Mouse (Mus musculus): ENCODE measurements at regions not wholly inside any gene's neighbourhood (a gene's known extent, or its start where the extent isn't known, plus 50 kb on each side); places are given as distances from the start of the nearest gene placed in this dataset.

DNA sequence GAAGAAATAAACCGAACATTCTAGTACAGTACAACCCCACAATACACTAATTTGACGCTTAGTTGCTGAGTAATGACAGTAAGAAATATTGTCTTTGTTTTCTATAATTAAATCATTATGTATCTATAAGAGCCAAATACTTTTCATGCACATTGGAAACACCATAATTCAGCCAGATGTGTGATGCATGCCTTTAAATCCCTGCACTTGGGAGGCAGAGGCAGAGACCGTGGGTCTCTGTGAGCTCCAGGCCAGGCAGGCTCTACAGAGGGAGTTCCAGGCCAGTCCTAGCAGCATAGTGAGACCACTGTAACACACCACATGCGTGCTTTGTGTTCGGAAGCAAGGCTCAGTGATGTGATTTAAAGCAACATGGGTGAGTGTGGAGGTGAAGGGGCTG lies 208.2 kb downstream of the Uaca start:
- Histone ChIP-seq H3K9me3 (ENCODE audit: control insufficient read depth, low read length) (no peaks in the 10 kb centered on the region), H3K4me1 (replicated peaks; ENCODE audit: control insufficient read depth, insufficient read depth, low read length) (0 out of 2 replicates have a peak, but pooled peaks cover 4% of the 10 kb centered on the region), H3K9ac (ENCODE audit: low read length) (no peak overlapping the region), H3K36me3 (ENCODE audit: control insufficient read depth, insufficient read depth, low read length) (no peaks in the 10 kb centered on the region), H3K4me3 (ENCODE audit: low read depth, low read length) (no peak overlapping the region), H3K27me3 (replicated peaks; ENCODE audit: control insufficient read depth, insufficient read depth, low read length) (no peaks in the 10 kb centered on the region), H3K27ac (ENCODE audit: low read depth) (no peak overlapping the region), H3K4me2 (ENCODE audit: low read length) (no peak overlapping the region)
- ATAC-seq (replicated peaks; ENCODE audit: low FRiP score, low TSS enrichment, low read depth) (no peak), DNase-seq (ENCODE audit: low spot score) (no peak)
- WGBS, result 79% methylated on average over 5 of the region's 5 CpGs

DNA sequence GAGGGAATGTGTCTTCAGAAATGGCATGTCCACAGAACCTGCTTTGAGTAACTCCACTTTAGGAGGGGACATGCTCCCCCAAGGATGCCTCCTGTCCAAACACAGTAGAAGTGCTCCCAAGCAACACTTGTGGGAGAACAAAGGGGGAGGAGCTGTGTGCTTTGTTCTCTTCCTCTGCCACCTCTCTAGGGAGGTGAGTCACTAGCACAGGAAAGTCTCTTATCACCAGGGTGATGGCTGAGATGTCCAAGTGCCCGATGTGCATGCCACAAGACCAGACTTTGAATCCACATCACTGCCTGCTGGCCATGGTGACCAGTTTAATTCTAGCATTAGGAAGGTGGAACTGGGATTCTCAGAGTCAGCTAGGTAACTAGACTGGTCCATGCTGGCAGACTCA lies 214.1 kb downstream of the Uaca start:
- no peak for ATAC-seq (replicated peaks; ENCODE audit: low FRiP score, low TSS enrichment, low read depth)
- Histone ChIP-seq H3K27ac (ENCODE audit: low read depth) (no peak overlapping the region), H3K36me3 (ENCODE audit: control insufficient read depth, insufficient read depth, low read length) (no peaks in the 10 kb centered on the region), H3K4me3 (ENCODE audit: low read depth, low read length) (no peak overlapping the region), H3K4me1 (replicated peaks; ENCODE audit: control insufficient read depth, insufficient read depth, low read length) (no peaks in the 10 kb centered on the region), H3K27me3 (replicated peaks; ENCODE audit: control insufficient read depth, insufficient read depth, low read length) (no peaks in the 10 kb centered on the region), H3K9ac (ENCODE audit: low read length) (no peak overlapping the region), H3K4me2 (ENCODE audit: low read length) (no peak overlapping the region), H3K9me3 (ENCODE audit: control insufficient read depth, low read length) (peaks cover 5% of the 10 kb centered on the region; the same call in 1 of the 2 replicates)
- WGBS, result 82% methylated on average over 1 of the region's 1 CpGs
- no peak for DNase-seq (ENCODE audit: low spot score)

DNA sequence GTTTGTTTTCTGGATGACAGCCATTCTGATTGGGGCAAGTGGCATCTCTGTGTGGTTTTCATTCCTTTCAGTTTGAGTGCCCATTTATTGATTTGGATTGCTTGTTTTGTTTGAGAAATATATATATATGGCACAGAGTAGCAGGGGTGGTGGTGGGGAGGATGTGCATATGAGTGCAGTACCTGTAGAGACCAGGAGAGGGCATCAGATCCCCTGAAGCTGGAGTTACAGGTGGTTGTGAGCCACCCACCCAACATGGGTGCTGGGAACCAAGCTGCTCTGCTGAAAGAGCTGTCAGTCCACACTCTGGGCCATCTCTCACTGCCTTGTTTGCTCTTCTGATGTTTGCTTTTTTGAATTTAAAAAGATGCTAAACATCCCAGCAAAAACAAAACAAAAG lies 216.7 kb downstream of the Uaca start:
- ATAC-seq (replicated peaks; ENCODE audit: low FRiP score, low TSS enrichment, low read depth) (no peak), DNase-seq (ENCODE audit: low spot score) (no peak)
- no peaks in the 10 kb centered on the region for H3K36me3 ChIP-seq (ENCODE audit: control insufficient read depth, insufficient read depth, low read length)
- no peak overlapping the region for H3K9ac ChIP-seq (ENCODE audit: low read length)
- H3K9me3 ChIP-seq (ENCODE audit: control insufficient read depth, low read length), result peaks cover 5% of the 10 kb centered on the region; the same call in 1 of the 2 replicates
- H3K4me1 ChIP-seq (replicated peaks; ENCODE audit: control insufficient read depth, insufficient read depth, low read length), result peaks cover 11% of the 10 kb centered on the region; the same call in 1 of the 2 replicates
- H3K27me3 ChIP-seq (replicated peaks; ENCODE audit: control insufficient read depth, insufficient read depth, low read length), result no peaks in the 10 kb centered on the region
- H3K4me3 ChIP-seq (ENCODE audit: low read depth, low read length), result no peak overlapping the region
- no peak overlapping the region for H3K4me2 ChIP-seq (ENCODE audit: low read length)
- H3K27ac ChIP-seq (ENCODE audit: low read depth), result no peak overlapping the region

DNA sequence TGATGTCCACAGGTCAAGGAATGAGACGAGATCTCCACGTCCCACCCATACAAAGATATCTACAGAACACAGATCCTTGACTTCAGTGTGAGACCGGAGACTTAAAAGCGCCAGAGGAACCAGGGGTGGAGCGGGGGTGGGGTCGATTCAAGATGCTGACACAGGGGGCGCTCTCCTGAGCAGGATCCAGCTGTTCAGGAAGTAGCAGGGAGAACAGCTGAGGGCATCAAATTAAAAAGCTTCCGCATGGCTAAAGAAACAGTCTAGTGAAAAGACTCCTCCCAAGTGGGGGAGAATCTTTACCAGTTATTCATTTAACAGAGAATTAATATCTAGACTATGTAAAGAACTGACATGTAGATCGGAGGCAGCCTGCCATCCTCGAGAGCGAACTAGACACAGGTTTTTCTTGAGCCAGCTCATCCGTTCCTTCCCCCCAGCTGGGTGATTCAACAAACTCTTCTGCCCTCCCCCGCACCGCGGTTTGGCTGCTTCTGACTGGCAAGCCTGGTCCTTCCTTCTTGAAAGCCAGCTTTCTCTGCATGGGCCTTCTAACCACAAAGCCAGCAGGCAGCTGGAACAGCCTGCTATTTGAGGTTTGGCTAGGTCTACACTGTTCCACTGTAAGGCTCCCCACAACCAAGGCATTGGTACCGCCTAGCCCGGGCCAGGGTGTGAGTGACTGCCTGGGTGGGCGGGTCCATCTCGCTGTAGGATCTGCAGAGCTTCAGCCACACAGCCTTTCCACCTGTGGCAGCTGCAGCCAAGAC lies 218.6 kb downstream of the Uaca start:
- 61% methylated on average over 19 of the region's 19 CpGs for WGBS
- ATAC-seq (replicated peaks; ENCODE audit: low FRiP score, low TSS enrichment, low read depth) (no peak), DNase-seq (ENCODE audit: low spot score) (no peak)
- H3K36me3 ChIP-seq (ENCODE audit: control insufficient read depth, insufficient read depth, low read length), result no peaks in the 10 kb centered on the region
- H3K9ac ChIP-seq (ENCODE audit: low read length), result no peak overlapping the region
- no peak overlapping the region for H3K4me3 ChIP-seq (ENCODE audit: low read depth, low read length)
- peaks cover 5% of the 10 kb centered on the region; the same call in 1 of the 2 replicates for H3K9me3 ChIP-seq (ENCODE audit: control insufficient read depth, low read length)
- peaks cover 11% of the 10 kb centered on the region; the same call in 1 of the 2 replicates for H3K4me1 ChIP-seq (replicated peaks; ENCODE audit: control insufficient read depth, insufficient read depth, low read length)
- no peaks in the 10 kb centered on the region for H3K27me3 ChIP-seq (replicated peaks; ENCODE audit: control insufficient read depth, insufficient read depth, low read length)
- H3K27ac ChIP-seq (ENCODE audit: low read depth), result no peak overlapping the region
- H3K4me2 ChIP-seq (ENCODE audit: low read length), result no peak overlapping the region

DNA sequence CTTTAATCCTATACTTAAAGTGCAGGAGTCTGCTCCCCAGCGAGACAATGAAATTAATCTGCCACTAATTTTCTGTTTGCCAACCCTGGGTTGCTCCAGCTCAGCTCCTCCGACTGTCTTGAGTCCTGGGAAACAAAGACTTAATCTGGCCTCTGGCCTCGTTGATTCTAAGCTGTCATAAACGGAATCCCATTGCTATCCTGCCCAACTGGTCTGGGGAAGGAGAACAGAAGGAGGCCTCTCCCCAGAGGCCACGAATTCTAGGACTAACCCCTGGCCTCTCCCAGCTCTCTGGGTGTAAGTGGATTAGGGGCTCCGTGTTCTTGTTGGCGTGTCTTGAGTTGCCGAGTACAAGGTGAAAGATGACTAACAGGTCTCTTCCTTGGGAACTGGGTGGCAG lies 219.8 kb downstream of the Uaca start:
- H3K4me1 ChIP-seq (replicated peaks; ENCODE audit: control insufficient read depth, insufficient read depth, low read length), result peaks cover 11% of the 10 kb centered on the region; the same call in 1 of the 2 replicates
- peaks cover 5% of the 10 kb centered on the region; the same call in 1 of the 2 replicates for H3K9me3 ChIP-seq (ENCODE audit: control insufficient read depth, low read length)
- no peak overlapping the region for H3K27ac ChIP-seq (ENCODE audit: low read depth)
- no peak overlapping the region for H3K9ac ChIP-seq (ENCODE audit: low read length)
- no peak for DNase-seq (ENCODE audit: low spot score)
- 62% methylated on average over 8 of the region's 8 CpGs for WGBS
- no peak for ATAC-seq (replicated peaks; ENCODE audit: low FRiP score, low TSS enrichment, low read depth)
- no peaks in the 10 kb centered on the region for H3K27me3 ChIP-seq (replicated peaks; ENCODE audit: control insufficient read depth, insufficient read depth, low read length)
- no peak overlapping the region for H3K4me2 ChIP-seq (ENCODE audit: low read length)
- H3K4me3 ChIP-seq (ENCODE audit: low read depth, low read length), result no peak overlapping the region
- H3K36me3 ChIP-seq (ENCODE audit: control insufficient read depth, insufficient read depth, low read length), result no peaks in the 10 kb centered on the region

DNA sequence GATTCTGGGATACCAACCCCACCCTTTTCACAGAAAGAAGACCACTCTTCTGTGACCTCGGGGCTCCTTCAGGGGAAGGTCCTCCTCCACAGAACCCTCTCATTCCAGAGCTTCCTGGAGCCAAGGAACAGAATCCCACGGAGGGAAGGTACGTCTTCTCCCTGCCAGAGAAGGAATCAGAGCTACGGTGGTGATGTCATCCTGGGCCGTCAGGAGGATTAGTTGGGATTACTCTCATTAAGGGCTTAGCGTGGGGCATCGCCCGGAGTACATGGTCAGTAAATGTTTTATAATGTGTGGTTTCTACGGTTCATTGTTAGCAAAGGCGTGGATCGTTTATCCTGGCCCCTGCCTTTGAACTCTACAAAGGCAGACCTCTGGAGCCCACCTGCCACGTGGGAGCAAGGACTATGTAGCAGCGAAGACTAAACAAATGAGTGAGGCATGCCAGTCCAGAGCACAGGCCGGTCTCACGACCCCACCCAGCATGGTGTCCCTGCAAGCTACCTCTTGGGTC lies 221.1 kb downstream of the Uaca start:
- Histone ChIP-seq H3K27me3 (replicated peaks; ENCODE audit: control insufficient read depth, insufficient read depth, low read length) (no peaks in the 10 kb centered on the region), H3K9me3 (ENCODE audit: control insufficient read depth, low read length) (peaks cover 5% of the 10 kb centered on the region; the same call in 1 of the 2 replicates), H3K9ac (ENCODE audit: low read length) (no peak overlapping the region), H3K4me2 (ENCODE audit: low read length) (no peak overlapping the region), H3K4me1 (replicated peaks; ENCODE audit: control insufficient read depth, insufficient read depth, low read length) (peaks cover 11% of the 10 kb centered on the region; the same call in 1 of the 2 replicates), H3K27ac (ENCODE audit: low read depth) (no peak overlapping the region), H3K4me3 (ENCODE audit: low read depth, low read length) (no peak overlapping the region), H3K36me3 (ENCODE audit: control insufficient read depth, insufficient read depth, low read length) (no peaks in the 10 kb centered on the region)
- DNase-seq (ENCODE audit: low spot score) (no peak), ATAC-seq (replicated peaks; ENCODE audit: low FRiP score, low TSS enrichment, low read depth) (peak; percentile 37; the same call in 1 of the 2 replicates)
- WGBS, result 28% methylated on average over 15 of the region's 15 CpGs

DNA sequence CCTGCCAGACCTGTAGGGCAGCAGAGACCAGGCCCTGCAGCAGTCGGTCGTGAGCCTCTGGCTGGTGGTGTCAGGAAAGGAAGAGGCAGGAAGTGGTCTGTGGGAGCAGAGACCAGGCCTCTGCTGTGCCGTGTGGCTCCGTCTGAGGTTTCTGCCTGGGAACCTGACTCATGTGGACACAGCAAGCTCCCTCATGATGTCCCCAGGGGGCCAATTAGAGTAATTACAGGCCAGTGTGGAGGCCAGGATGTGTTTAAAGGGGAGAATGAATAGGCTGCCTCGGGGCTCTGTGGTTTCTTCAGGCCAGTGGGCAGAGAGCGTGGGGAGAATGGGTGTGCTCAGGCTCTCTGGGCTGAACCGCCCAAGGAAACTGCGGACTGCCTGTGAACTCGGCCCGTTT lies 222.3 kb downstream of the Uaca start:
- H3K27me3 ChIP-seq (replicated peaks; ENCODE audit: control insufficient read depth, insufficient read depth, low read length), result no peaks in the 10 kb centered on the region
- H3K9me3 ChIP-seq (ENCODE audit: control insufficient read depth, low read length), result no peaks in the 10 kb centered on the region; the same call in 1 of the 2 replicates
- WGBS, result 52% methylated on average over 10 of the region's 10 CpGs
- H3K27ac ChIP-seq (ENCODE audit: low read depth), result no peak overlapping the region
- no peak overlapping the region for H3K4me2 ChIP-seq (ENCODE audit: low read length)
- no peak overlapping the region for H3K9ac ChIP-seq (ENCODE audit: low read length)
- DNase-seq (ENCODE audit: low spot score) (no peak), ATAC-seq (replicated peaks; ENCODE audit: low FRiP score, low TSS enrichment, low read depth) (no peak)
- no peak overlapping the region for H3K4me3 ChIP-seq (ENCODE audit: low read depth, low read length)
- H3K36me3 ChIP-seq (ENCODE audit: control insufficient read depth, insufficient read depth, low read length), result no peaks in the 10 kb centered on the region
- H3K4me1 ChIP-seq (replicated peaks; ENCODE audit: control insufficient read depth, insufficient read depth, low read length), result peaks cover 11% of the 10 kb centered on the region; the same call in 1 of the 2 replicates

DNA sequence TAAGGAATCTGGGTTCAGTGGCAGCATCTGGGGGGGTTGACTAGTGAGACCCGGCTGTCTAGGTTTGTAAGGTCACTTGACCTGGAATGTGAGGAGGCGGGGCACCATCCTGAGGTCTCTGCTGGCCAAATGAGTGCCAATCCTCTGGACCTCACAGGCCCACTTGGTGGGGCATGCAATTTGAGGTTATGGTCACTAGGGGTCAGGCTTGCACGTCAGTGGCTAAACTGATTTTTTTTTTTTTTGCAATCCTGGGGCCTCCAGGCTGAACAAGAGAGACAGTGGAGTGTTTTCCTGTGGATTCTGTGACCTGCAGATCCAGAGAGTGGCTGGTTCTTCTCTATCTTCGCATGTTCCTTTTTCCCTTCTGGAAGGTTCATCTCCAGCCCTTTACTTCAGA lies 225.6 kb downstream of the Uaca start:
- 62% methylated on average over 4 of the region's 4 CpGs for WGBS
- DNase-seq (ENCODE audit: low spot score) (no peak), ATAC-seq (replicated peaks; ENCODE audit: low FRiP score, low TSS enrichment, low read depth) (no peak)

More for the DNA sequence above, 225.6 kb downstream of the Uaca start:
- Histone ChIP-seq H3K4me1 (replicated peaks; ENCODE audit: control insufficient read depth, insufficient read depth, low read length) (peaks cover 4% of the 10 kb centered on the region; the same call in 1 of the 2 replicates), H3K27ac (ENCODE audit: low read depth) (no peak overlapping the region), H3K4me2 (ENCODE audit: low read length) (no peak overlapping the region), H3K36me3 (ENCODE audit: control insufficient read depth, insufficient read depth, low read length) (no peaks in the 10 kb centered on the region), H3K4me3 (ENCODE audit: low read depth, low read length) (no peak overlapping the region), H3K27me3 (replicated peaks; ENCODE audit: control insufficient read depth, insufficient read depth, low read length) (no peaks in the 10 kb centered on the region), H3K9me3 (ENCODE audit: control insufficient read depth, low read length) (no peaks in the 10 kb centered on the region; the same call in 1 of the 2 replicates), H3K9ac (ENCODE audit: low read length) (no peak overlapping the region)
